Mouse (Mus musculus) MEL (cell line): Measurements from ENCODE around the gene Ascl2. TPM values are rescaled to one million over a fixed set of nuclear protein-coding genes. Genes with fewer than 3 reads are reported as not detected.

Experiments
- DNase-seq: peaks from one replicate; pipeline ENCODE4 v3.0.0; 2011; ENCODE audit warnings: low read depth, low spot score
- H3K27ac ChIP-seq: 2 replicates; pipeline ENCODE4 v1.5.1; 2012; ENCODE audit warnings: low read depth, mild to moderate bottlenecking, control low read depth, low read length, moderate library complexity; ENCODE audit not compliant: control insufficient read depth
- H3K27me3 ChIP-seq, 2 experiments: fragments of 150-350 bp in 1 of 2; sonication (generic) in 1 of 2; 2 replicates each; pipeline ENCODE4 v1.6.1; 2012; ENCODE audit warnings: low read length in 2 of 2, mild to moderate bottlenecking in 2 of 2, improper control_type of control experiment in 1 of 2, moderate library complexity in 1 of 2; ENCODE audit not compliant: insufficient read depth in 2 of 2, control insufficient read depth in 1 of 2
- H3K36me3 ChIP-seq, 2 experiments: 2 replicates each; pipeline ENCODE4 v1.6.1; 2012 to 2014; ENCODE audit warnings: low read length in 2 of 2, improper control_type of control experiment in 1 of 2, inconsistent platforms in 1 of 2, mild to moderate bottlenecking in 1 of 2; ENCODE audit not compliant: insufficient read depth in 2 of 2, control insufficient read depth in 1 of 2
- H3K4me1 ChIP-seq, 2 experiments: fragments of 150-350 bp in 1 of 2; sonication (generic) in 1 of 2; 2 replicates each; pipeline ENCODE4 v1.6.1; 2012; ENCODE audit warnings: low read length in 2 of 2, improper control_type of control experiment in 1 of 2, mild to moderate bottlenecking in 1 of 2; ENCODE audit not compliant: insufficient read depth in 2 of 2, control insufficient read depth in 1 of 2
- H3K4me3 ChIP-seq, 2 experiments: fragments of 150-350 bp in 1 of 2; sonication (generic) in 1 of 2; 2 replicates each; pipeline ENCODE4 v1.5.1; 2012; ENCODE audit warnings: low read depth in 2 of 2, low read length in 2 of 2, mild to moderate bottlenecking in 2 of 2, moderate library complexity in 2 of 2, control low read depth in 1 of 2, improper control_type of control experiment in 1 of 2; ENCODE audit not compliant: control insufficient read depth in 1 of 2, insufficient read depth in 1 of 2
- H3K79me2 ChIP-seq: 2 replicates; pipeline ENCODE4 v1.6.1; 2012; ENCODE audit warnings: mild to moderate bottlenecking, low read length, moderate library complexity; ENCODE audit not compliant: control insufficient read depth, poor library complexity, insufficient read depth
- H3K9ac ChIP-seq: 2 replicates; pipeline ENCODE4 v1.6.1; 2012; ENCODE audit warnings: low read depth, mild to moderate bottlenecking, control low read depth, low read length, moderate library complexity; ENCODE audit not compliant: control insufficient read depth, poor library complexity, severe bottlenecking
- H3K9me3 ChIP-seq: fragments of 150-350 bp; sonication (generic); replicated peaks from 2 replicates; pipeline ENCODE4 v1.6.1; 2012; ENCODE audit warnings: mild to moderate bottlenecking, low read length, improper control_type of control experiment, moderate library complexity; ENCODE audit not compliant: insufficient read depth
- CHD2 ChIP-seq: IDR thresholded peaks from 2 replicates; pipeline ENCODE4 v1.6.1; 2011; ENCODE audit warnings: low read length, improper control_type of control experiment
- E2F4 ChIP-seq: IDR thresholded peaks from 2 replicates; pipeline ENCODE4 v1.6.1; 2011; ENCODE audit warnings: low read depth, low read length, improper control_type of control experiment, borderline replicate concordance
- ELF1 ChIP-seq: IDR thresholded peaks from 2 replicates; pipeline ENCODE4 v1.6.1; 2014; ENCODE audit warnings: low read depth, mild to moderate bottlenecking, inconsistent platforms, low read length, improper control_type of control experiment, moderate library complexity
- GABPA ChIP-seq: IDR thresholded peaks from 2 replicates; pipeline ENCODE4 v1.6.1; 2012; ENCODE audit warnings: low read depth, mild to moderate bottlenecking, inconsistent platforms, low read length, improper control_type of control experiment, moderate library complexity
- GATA1 ChIP-seq: IDR thresholded peaks from 2 replicates; pipeline ENCODE4 v1.6.1; 2011; ENCODE audit warnings: low read depth, low read length, improper control_type of control experiment
- HCFC1 ChIP-seq: IDR thresholded peaks from 2 replicates; pipeline ENCODE4 v1.6.1; 2012; ENCODE audit warnings: low read depth, mild to moderate bottlenecking, inconsistent platforms, low read length, improper control_type of control experiment, moderate library complexity
- KAT2A ChIP-seq: conservative IDR thresholded peaks from 2 replicates; pipeline ENCODE4 v1.6.1; 2012; ENCODE audit warnings: low read depth, low read length, improper control_type of control experiment, inconsistent platforms
- MAFK ChIP-seq: IDR thresholded peaks from 2 replicates; pipeline ENCODE4 v1.6.1; 2011; ENCODE audit warnings: low read depth, mild to moderate bottlenecking, low read length, improper control_type of control experiment, borderline replicate concordance
- MAX ChIP-seq: IDR thresholded peaks from 2 replicates; pipeline ENCODE4 v1.6.1; 2011; ENCODE audit warnings: low read length, improper control_type of control experiment
- MAZ ChIP-seq: IDR thresholded peaks from 2 replicates; pipeline ENCODE4 v1.6.1; 2012; ENCODE audit warnings: low read depth, mild to moderate bottlenecking, inconsistent platforms, low read length, improper control_type of control experiment
- MXI1 ChIP-seq: IDR thresholded peaks from 2 replicates; pipeline ENCODE4 v1.6.1; 2011; ENCODE audit warnings: mild to moderate bottlenecking, low read depth, low read length, improper control_type of control experiment
- POLR2A ChIP-seq, 2 experiments: IDR thresholded peaks; 2 replicates each; pipeline ENCODE4 v1.6.1; 2011 to 2012; ENCODE audit warnings: low read length in 2 of 2, mild to moderate bottlenecking in 2 of 2, control low read depth in 1 of 2, improper control_type of control experiment in 1 of 2, low read depth in 1 of 2, moderate library complexity in 1 of 2; ENCODE audit not compliant: control insufficient read depth in 1 of 2, insufficient read depth in 1 of 2, poor library complexity in 1 of 2
- RAD21 ChIP-seq: IDR thresholded peaks from 2 replicates; pipeline ENCODE4 v1.6.1; 2011; ENCODE audit warnings: mild to moderate bottlenecking, low read depth, low read length, improper control_type of control experiment
- RCOR1 ChIP-seq: IDR thresholded peaks from 2 replicates; pipeline ENCODE4 v1.6.1; 2012; ENCODE audit warnings: low read depth, mild to moderate bottlenecking, inconsistent platforms, low read length, improper control_type of control experiment
- SIN3A ChIP-seq: IDR thresholded peaks from 2 replicates; pipeline ENCODE4 v1.6.1; 2012; ENCODE audit warnings: low read length, improper control_type of control experiment, inconsistent platforms
- TBP ChIP-seq: IDR thresholded peaks from 2 replicates; pipeline ENCODE4 v1.8.0; 2011; ENCODE audit warnings: low read depth, low read length, improper control_type of control experiment
- USF1 ChIP-seq: IDR thresholded peaks from 2 replicates; pipeline ENCODE4 v1.6.1; 2014; ENCODE audit warnings: low read depth, mild to moderate bottlenecking, inconsistent platforms, low read length, improper control_type of control experiment, moderate library complexity
- ZMIZ1 ChIP-seq: IDR thresholded peaks from 2 replicates; pipeline ENCODE4 v1.6.1; 2012; ENCODE audit warnings: low read depth, mild to moderate bottlenecking, inconsistent platforms, low read length, improper control_type of control experiment, moderate library complexity
- polyA plus RNA-seq, 2 experiments: library from polyadenylated mRNA; stranded (reverse) in 1 of 2; unstranded in 1 of 2; fragments of >175 nt in 1 of 2; fragments of >200 nt in 1 of 2; gene quantifications; 2 replicates each; pipeline versions ENCODE4 v1.2.1 to v1.2.4; 2012; ENCODE audit warnings: low replicate concordance in 2 of 2, low read depth in 1 of 2; ENCODE audit not compliant: insufficient read length in 2 of 2, insufficient read depth in 1 of 2, missing spikeins in 1 of 2
- total RNA-seq: library from RNA; depleted of rRNA; stranded (reverse); fragments of 300-350 nt; gene quantifications from 2 replicates; pipeline ENCODE4 v1.2.3, GENCODE M21; 2012; rRNA removed

Ascl2 gene
- total and polyA plus RNA-seq, 3 experiments = not detected

GRCm38 (mm10) chr7:142917659-142918058 is 51.4 kb downstream of the Ascl2 start:
- Histone ChIP-seq H3K9me3 (no peaks in the 10 kb centered on the region), H3K36me3 (peaks cover 0 to 3% of the 10 kb centered on the region in 2 experiments; a peak in 2 of 4 replicates), H3K4me1 (0 out of 4 replicates have a peak, but pooled peaks cover 0 to 4% of the 10 kb centered on the region in 2 experiments), H3K79me2 (no peaks in the 10 kb centered on the region), H3K4me3 (no peak overlapping the region), H3K9ac (no peak overlapping the region), H3K27me3 (no peaks in the 10 kb centered on the region)
- DNase-seq = no peak
- TF ChIP-seq RAD21 (no peak), ELF1 (no peak), HCFC1 (no peak), MAZ (no peak), GATA1 (no peak), RCOR1 (no peak), MAFK (no peak), SIN3A (no peak), USF1 (no peak), ZMIZ1 (no peak), KAT2A (no peak), POLR2A (IDR thresholded peaks at IDR 0.05; ENCODE audit: control insufficient read depth in 1 of 2, insufficient read depth in 1 of 2, low read depth in 1 of 2, low read length in 2 of 2, poor library complexity in 1 of 2) (no peak), CHD2 (no peak), MXI1 (no peak), MAX (no peak), GABPA (no peak), E2F4 (no peak), TBP (no peak)
- TF ChIP-seq, all 39 proteins: peak for 0
- no peak overlapping the region for H3K27ac ChIP-seq

Other genes starting within 250 kb of the Ascl2 start
- gene Ins2, start 225.9 kb downstream of the Ascl2 start, total RNA-seq = not detected in 2 replicates
- gene Ins2, start 225.9 kb downstream of the Ascl2 start, polyA plus RNA-seq = not detected
- not detected in 2 replicates for gene Th, start 38.1 kb downstream of the Ascl2 start, total RNA-seq
- not detected for gene Th, start 38.1 kb downstream of the Ascl2 start, polyA plus RNA-seq
- gene Tspan32, start 35.8 kb upstream of the Ascl2 start, total RNA-seq = 159 and 205 TPM in 2 replicates
- 100 to 1,000 TPM in 1 of 2 experiments, 10 to 100 TPM in 1; 53.5 to 212 TPM for gene Tspan32, start 35.8 kb upstream of the Ascl2 start, polyA plus RNA-seq
- 86.8 and 105 TPM in 2 replicates for gene Cd81, start 83.5 kb upstream of the Ascl2 start, total RNA-seq
- gene Cd81, start 83.5 kb upstream of the Ascl2 start, polyA plus RNA-seq = 100 to 1,000 TPM in 1 of 2 experiments, not detected in 1; 133 TPM
- gene Tssc4, start 100.0 kb upstream of the Ascl2 start, total RNA-seq = 63.9 and 76.9 TPM in 2 replicates
- gene Tssc4, start 100.0 kb upstream of the Ascl2 start, polyA plus RNA-seq = 10 to 100 TPM in 1 of 2 experiments, not detected in 1; 75.6 TPM
- 1.5 and 1.7 TPM in 2 replicates for gene Trpm5, start 125.4 kb upstream of the Ascl2 start, total RNA-seq
- 1 to 10 TPM in 1 of 2 experiments, not detected in 1; 1.9 TPM for gene Trpm5, start 125.4 kb upstream of the Ascl2 start, polyA plus RNA-seq
- gene Kcnq1, start 137.1 kb upstream of the Ascl2 start, total RNA-seq = 0.85 and 0.96 TPM in 2 replicates
- gene Kcnq1, start 137.1 kb upstream of the Ascl2 start, polyA plus RNA-seq = under 1 TPM in 1 of 2 experiments, not detected in 1; 0.63 TPM